Mouse (Mus musculus): ENCODE measurements around the gene Lypd6b. TPM values are rescaled to one million over a fixed set of nuclear protein-coding genes. Genes with fewer than 3 reads are reported as not detected.

The Lypd6b gene
- polyA plus RNA-seq, 1 experiment from 2014 or later = 18.8 TPM

DNA sequence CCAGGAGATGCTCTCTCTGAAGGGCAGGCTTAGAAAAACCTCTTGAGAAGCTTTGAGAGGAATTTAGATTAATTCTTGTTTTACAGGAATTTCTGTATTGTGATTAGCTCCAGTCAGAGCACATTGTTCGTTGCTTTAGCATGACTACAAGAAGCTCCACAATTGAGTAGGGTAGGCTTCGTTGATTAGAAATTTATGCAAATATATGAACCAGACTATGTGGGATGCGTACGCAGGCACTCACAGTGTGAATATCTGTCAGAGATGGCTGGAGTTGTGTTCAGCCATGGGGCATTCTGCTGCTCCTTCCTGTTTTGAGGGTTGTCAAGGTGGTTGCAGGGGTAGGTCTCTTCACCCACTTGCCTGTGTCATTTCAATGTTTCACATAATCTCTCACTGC, 100.9 kb downstream of the Lypd6b start:
- Histone ChIP-seq H3K27ac (ENCODE audit: low read depth, low read length) (no peak overlapping the region), H3K4me3 (ENCODE audit: low read length) (no peak overlapping the region), H3K4me1 (ENCODE audit: control insufficient read depth, insufficient read depth, low read depth, low read length) (no peaks in the 10 kb centered on the region; the same call in 1 of the 2 replicates), H3K4me2 (ENCODE audit: low read length) (no peak overlapping the region), H3K27me3 (replicated peaks; ENCODE audit: control insufficient read depth, insufficient read depth, low read length) (no peaks in the 10 kb centered on the region), H3K9me3 (ENCODE audit: control insufficient read depth, low read length) (no peaks in the 10 kb centered on the region), H3K36me3 (ENCODE audit: control insufficient read depth, insufficient read depth, low read length) (no peaks in the 10 kb centered on the region), H3K9ac (ENCODE audit: low read depth, low read length) (no peak overlapping the region)
- ATAC-seq = no peak
- WGBS = 53% methylated on average over 4 of the region's 4 CpGs

- no peak for ATAC-seq
These were observed 103.2 kb downstream of the Lypd6b start for GRCm38 (mm10) chr2:49890727-49891126.

GRCm38 (mm10) chr2:49909838-49910407, 122.4 kb downstream of the Lypd6b start:
- no peak overlapping the region for H3K4me2 ChIP-seq (ENCODE audit: low read length)
- H3K9ac ChIP-seq (ENCODE audit: low read depth, low read length) = no peak overlapping the region
- no peaks in the 10 kb centered on the region for H3K36me3 ChIP-seq (ENCODE audit: control insufficient read depth, insufficient read depth, low read length)
- whole genome bisulfite sequencing = 82% methylated on average over 6 of the region's 6 CpGs
- no peaks in the 10 kb centered on the region for H3K27me3 ChIP-seq (replicated peaks; ENCODE audit: control insufficient read depth, insufficient read depth, low read length)
- no peaks in the 10 kb centered on the region for H3K4me1 ChIP-seq (ENCODE audit: control insufficient read depth, insufficient read depth, low read depth, low read length)
- H3K4me3 ChIP-seq (ENCODE audit: low read length) = no peak overlapping the region
- no peak for ATAC-seq
- no peaks in the 10 kb centered on the region for H3K9me3 ChIP-seq (ENCODE audit: control insufficient read depth, low read length)
- no peak overlapping the region for H3K27ac ChIP-seq (ENCODE audit: low read depth, low read length)

More at GRCm38 (mm10) chr2:49890727-49891126, 103.2 kb downstream of the Lypd6b start:
- Histone ChIP-seq H3K4me3 (ENCODE audit: low read length) (no peak overlapping the region), H3K27me3 (replicated peaks; ENCODE audit: control insufficient read depth, insufficient read depth, low read length) (no peaks in the 10 kb centered on the region), H3K4me1 (ENCODE audit: control insufficient read depth, insufficient read depth, low read depth, low read length) (no peaks in the 10 kb centered on the region; the same call in 1 of the 2 replicates), H3K9ac (ENCODE audit: low read depth, low read length) (no peak overlapping the region), H3K36me3 (ENCODE audit: control insufficient read depth, insufficient read depth, low read length) (no peaks in the 10 kb centered on the region), H3K4me2 (ENCODE audit: low read length) (no peak overlapping the region), H3K27ac (ENCODE audit: low read depth, low read length) (no peak overlapping the region), H3K9me3 (ENCODE audit: control insufficient read depth, low read length) (no peaks in the 10 kb centered on the region)
- 42% methylated on average over 2 of the region's 2 CpGs for WGBS

GRCm38 (mm10) chr2:49911296-49912034, 124.0 kb downstream of the Lypd6b start:
- WGBS = 69% methylated on average over 7 of the region's 7 CpGs

GRCm38 (mm10) chr2:49912261-49912895, 124.9 kb downstream of the Lypd6b start:
- Histone ChIP-seq H3K4me1 (ENCODE audit: control insufficient read depth, insufficient read depth, low read depth, low read length) (no peaks in the 10 kb centered on the region; the same call in 1 of the 2 replicates), H3K9ac (ENCODE audit: low read depth, low read length) (no peak overlapping the region), H3K4me2 (ENCODE audit: low read length) (no peak overlapping the region), H3K4me3 (ENCODE audit: low read length) (no peak overlapping the region), H3K9me3 (ENCODE audit: control insufficient read depth, low read length) (no peaks in the 10 kb centered on the region), H3K27ac (ENCODE audit: low read depth, low read length) (no peak overlapping the region), H3K27me3 (replicated peaks; ENCODE audit: control insufficient read depth, insufficient read depth, low read length) (no peaks in the 10 kb centered on the region), H3K36me3 (ENCODE audit: control insufficient read depth, insufficient read depth, low read length) (no peaks in the 10 kb centered on the region)
- WGBS = 62% methylated on average over 3 of the region's 3 CpGs
- ATAC-seq = no peak

More at GRCm38 (mm10) chr2:49911296-49912034, 124.0 kb downstream of the Lypd6b start:
- no peak overlapping the region for H3K4me2 ChIP-seq (ENCODE audit: low read length)
- no peak overlapping the region for H3K27ac ChIP-seq (ENCODE audit: low read depth, low read length)
- H3K9ac ChIP-seq (ENCODE audit: low read depth, low read length) = no peak overlapping the region
- no peaks in the 10 kb centered on the region for H3K4me1 ChIP-seq (ENCODE audit: control insufficient read depth, insufficient read depth, low read depth, low read length)
- 0 out of 2 replicates have a peak, but pooled peaks have one; percentile 48 for ATAC-seq
- H3K9me3 ChIP-seq (ENCODE audit: control insufficient read depth, low read length) = no peaks in the 10 kb centered on the region
- H3K36me3 ChIP-seq (ENCODE audit: control insufficient read depth, insufficient read depth, low read length) = no peaks in the 10 kb centered on the region
- no peak overlapping the region for H3K4me3 ChIP-seq (ENCODE audit: low read length)
- H3K27me3 ChIP-seq (replicated peaks; ENCODE audit: control insufficient read depth, insufficient read depth, low read length) = no peaks in the 10 kb centered on the region

GRCm38 (mm10) chr2:49917489-49917888, 130.0 kb downstream of the Lypd6b start:
- no peaks in the 10 kb centered on the region for H3K36me3 ChIP-seq (ENCODE audit: control insufficient read depth, insufficient read depth, low read length)
- H3K4me1 ChIP-seq (ENCODE audit: control insufficient read depth, insufficient read depth, low read depth, low read length) = peaks cover 4% of the 10 kb centered on the region
- peak; percentile 27; the same call in 1 of the 2 replicates for ATAC-seq
- H3K4me2 ChIP-seq (ENCODE audit: low read length) = no peak overlapping the region
- H3K4me3 ChIP-seq (ENCODE audit: low read length) = no peak overlapping the region
- no peaks in the 10 kb centered on the region for H3K9me3 ChIP-seq (ENCODE audit: control insufficient read depth, low read length)
- H3K27ac ChIP-seq (ENCODE audit: low read depth, low read length) = no peak overlapping the region
- no peaks in the 10 kb centered on the region for H3K27me3 ChIP-seq (replicated peaks; ENCODE audit: control insufficient read depth, insufficient read depth, low read length)
- H3K9ac ChIP-seq (ENCODE audit: low read depth, low read length) = no peak overlapping the region
- WGBS = 36% methylated on average over 10 of the region's 10 CpGs

DNA sequence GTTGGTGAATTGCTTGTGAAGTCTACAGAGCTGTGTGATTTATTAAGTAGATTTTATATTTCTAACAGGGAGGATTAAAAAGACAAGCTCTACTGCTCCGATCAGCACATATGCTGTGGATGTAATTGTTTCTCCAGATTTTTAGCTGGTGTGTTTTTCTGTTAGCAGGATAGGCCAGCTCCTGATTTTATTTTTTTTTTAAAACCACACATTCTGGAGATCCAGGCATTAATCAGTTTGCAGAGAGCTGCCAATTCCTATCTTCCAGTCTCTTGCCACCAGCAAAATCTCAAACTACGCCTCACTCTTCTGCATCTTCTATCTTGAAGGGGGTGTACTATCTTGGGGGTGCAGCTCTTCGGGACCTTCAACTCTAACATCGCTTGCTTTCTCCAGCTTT, 130.6 kb downstream of the Lypd6b start:
- peaks cover 4% of the 10 kb centered on the region for H3K4me1 ChIP-seq (ENCODE audit: control insufficient read depth, insufficient read depth, low read depth, low read length)
- ATAC-seq = no peak
- no peak overlapping the region for H3K9ac ChIP-seq (ENCODE audit: low read depth, low read length)
- WGBS = 79% methylated on average over 4 of the region's 4 CpGs
- no peaks in the 10 kb centered on the region for H3K27me3 ChIP-seq (replicated peaks; ENCODE audit: control insufficient read depth, insufficient read depth, low read length)
- H3K9me3 ChIP-seq (ENCODE audit: control insufficient read depth, low read length) = no peaks in the 10 kb centered on the region
- H3K27ac ChIP-seq (ENCODE audit: low read depth, low read length) = no peak overlapping the region
- H3K4me2 ChIP-seq (ENCODE audit: low read length) = no peak overlapping the region
- H3K36me3 ChIP-seq (ENCODE audit: control insufficient read depth, insufficient read depth, low read length) = no peaks in the 10 kb centered on the region
- H3K4me3 ChIP-seq (ENCODE audit: low read length) = no peak overlapping the region

- Histone ChIP-seq H3K9me3 (ENCODE audit: control insufficient read depth, low read length) (no peaks in the 10 kb centered on the region), H3K36me3 (ENCODE audit: control insufficient read depth, insufficient read depth, low read length) (no peaks in the 10 kb centered on the region), H3K4me3 (ENCODE audit: low read length) (no peak overlapping the region), H3K27ac (ENCODE audit: low read depth, low read length) (no peak overlapping the region), H3K4me1 (ENCODE audit: control insufficient read depth, insufficient read depth, low read depth, low read length) (peaks cover 4% of the 10 kb centered on the region), H3K27me3 (replicated peaks; ENCODE audit: control insufficient read depth, insufficient read depth, low read length) (no peaks in the 10 kb centered on the region), H3K9ac (ENCODE audit: low read depth, low read length) (no peak overlapping the region), H3K4me2 (ENCODE audit: low read length) (no peak overlapping the region)
- ATAC-seq = no peak
- 29% methylated on average over 9 of the region's 9 CpGs for WGBS
These were observed 131.2 kb downstream of the Lypd6b start for GRCm38 (mm10) chr2:49918692-49919091.

DNA sequence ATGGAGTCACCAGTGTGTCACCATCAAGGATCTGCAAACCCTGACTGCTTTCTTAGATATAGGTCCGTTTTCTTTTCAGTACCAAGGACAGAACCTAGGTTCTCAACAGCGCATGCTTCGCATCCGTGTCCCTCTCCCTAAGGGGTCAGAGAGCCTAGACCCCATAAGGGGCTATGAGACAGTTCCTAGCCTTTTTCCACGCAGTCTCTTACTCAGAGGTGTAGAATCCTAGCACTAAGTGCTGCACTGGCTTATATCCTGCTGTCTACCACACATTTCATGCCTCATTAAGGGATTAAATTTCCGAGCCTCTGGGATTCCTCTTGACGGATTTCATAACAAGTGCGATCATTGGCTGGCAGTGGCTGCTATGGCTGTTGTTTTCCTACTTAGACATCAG, 134.5 kb downstream of the Lypd6b start:
- Histone ChIP-seq H3K27me3 (replicated peaks; ENCODE audit: control insufficient read depth, insufficient read depth, low read length) (no peaks in the 10 kb centered on the region), H3K27ac (ENCODE audit: low read depth, low read length) (no peak overlapping the region), H3K4me1 (ENCODE audit: control insufficient read depth, insufficient read depth, low read depth, low read length) (peaks cover 4% of the 10 kb centered on the region), H3K4me2 (ENCODE audit: low read length) (no peak overlapping the region), H3K4me3 (ENCODE audit: low read length) (no peak overlapping the region), H3K36me3 (ENCODE audit: control insufficient read depth, insufficient read depth, low read length) (no peaks in the 10 kb centered on the region), H3K9ac (ENCODE audit: low read depth, low read length) (no peak overlapping the region), H3K9me3 (ENCODE audit: control insufficient read depth, low read length) (no peaks in the 10 kb centered on the region)
- WGBS = 49% methylated on average over 8 of the region's 8 CpGs
- peak; percentile 56; the same call in 1 of the 2 replicates for ATAC-seq
